29 mouse cellular contexts compared by ENCODE assay signal in the genomic region with DNA sequence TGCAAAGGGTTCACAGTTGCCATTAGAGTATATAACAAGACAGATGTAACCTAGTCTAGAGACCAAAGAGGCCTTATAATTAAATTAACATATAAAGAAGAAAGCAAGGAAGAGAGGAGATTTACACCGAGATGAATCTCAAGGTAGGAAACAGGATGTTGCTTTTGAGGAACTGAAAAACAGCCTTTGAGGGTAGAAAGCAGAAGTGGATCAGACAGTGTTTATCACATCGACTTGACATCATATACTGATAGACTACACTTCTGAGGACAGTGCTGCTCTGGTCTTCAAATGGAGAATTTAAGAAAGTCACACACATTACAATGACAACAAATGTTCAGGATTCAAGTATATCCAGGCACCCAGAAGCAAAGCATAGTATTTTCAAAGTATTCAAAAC. TPM values are rescaled to one million over a fixed set of nuclear protein-coding genes. Genes with fewer than 3 reads are reported as not detected.
A peak's percentile ranks its signal among the peaks of the same experiment; 100 is the strongest.
DNase-seq lines count a peak whose midpoint lies in the region; ATAC-seq and TF ChIP-seq lines count a peak whose summit lies in the region.
"Had no signal": no experiment of that assay in that cellular context is flagged by ENCODE, and none has a peak within 500 bp of the region (broad histone marks: within the 10 kb centered on the region; RNA-seq: fewer than 3 reads in every experiment).

No protein-coding gene starts in this region.

- ATAC-seq in megakaryocyte, adult 5-6 weeks (ENCODE audit: poor library complexity, severe bottlenecking), result peak; percentile 99
- no peak for ATAC-seq in forebrain, embryonic 11.5 days (replicated peaks; ENCODE audit: low FRiP score)
- ATAC-seq: forebrain, embryonic 13.5 days; midbrain, embryonic 15.5 days had no signal

- DNase-seq in lung, postnatal 25 days (ENCODE audit: low spot score), result peak; percentile 34
- DNase-seq in lung, postnatal 10 days, result no peak
- DNase-seq in MEL (ENCODE audit: low read depth, low spot score), result peak; percentile 88
- DNase-seq in splenic B cell, adult 2 months (ENCODE audit: low read depth, low spot score), result peak; percentile 88
- DNase-seq in forebrain, embryonic 11.5 days (ENCODE audit: low spot score), result no peak
- DNase-seq in embryo, embryonic 10.5 days (ENCODE audit: low spot score), result no peak
- DNase-seq: adrenal gland, postnatal 14 days; cerebellum, adult 9-11 months; gastrocnemius, adult 2 months; heart, adult 18-20 months; heart, postnatal 10 days; kidney, adult 11 months; kidney, postnatal 36 days; layer of hippocampus, adult 9-11 months; right cerebral cortex, adult 18-20 months; right cerebral cortex, postnatal 4 days had no signal

- no peak overlapping the region for H3K27ac ChIP-seq in MEL (ENCODE audit: control insufficient read depth, low read depth, low read length)
- no peak overlapping the region for H3K27ac ChIP-seq in forebrain, embryonic 11.5 days (ENCODE audit: low read depth, low read length)
- H3K27ac ChIP-seq: embryonic facial prominence, embryonic 12.5 days; forebrain, embryonic 13.5 days; gastrocnemius, adult 2 months; hindbrain, embryonic 12.5 days; kidney, embryonic 15.5 days; liver, embryonic 15.5 days; midbrain, embryonic 15.5 days had no signal

- H3K36me3 ChIP-seq in MEL (ENCODE audit: control insufficient read depth in 1 of 2, insufficient read depth in 2 of 2, low read length in 2 of 2), result peaks cover 0 to 20% of the 10 kb centered on the region in 2 experiments; a peak in 2 of 4 replicates
- no peaks in the 10 kb centered on the region for H3K36me3 ChIP-seq in splenic B cell, adult 2 months (ENCODE audit: control insufficient read depth, insufficient read depth, low read length, poor library complexity, severe bottlenecking)
- H3K36me3 ChIP-seq in forebrain, embryonic 11.5 days (ENCODE audit: control insufficient read depth, insufficient read depth, low read length), result no peaks in the 10 kb centered on the region
- H3K36me3 ChIP-seq: embryonic facial prominence, embryonic 12.5 days; hindbrain, embryonic 12.5 days; kidney, embryonic 15.5 days; liver, embryonic 15.5 days; midbrain, embryonic 15.5 days had no signal

- no peak overlapping the region for H3K4me3 ChIP-seq in MEL (ENCODE audit: control insufficient read depth in 1 of 2, insufficient read depth in 1 of 2, low read depth in 2 of 2, low read length in 2 of 2)
- H3K4me3 ChIP-seq in forebrain, embryonic 11.5 days (ENCODE audit: low read depth, low read length), result no peak overlapping the region
- H3K4me3 ChIP-seq: embryonic facial prominence, embryonic 12.5 days; erythroblast, embryonic 14.5 days; forebrain, embryonic 13.5 days; gastrocnemius, adult 2 months; heart, embryonic 12.5 days; hindbrain, embryonic 12.5 days; kidney, embryonic 15.5 days; liver, embryonic 15.5 days; midbrain, embryonic 15.5 days; myocyte had no signal

- H3K79me2 ChIP-seq in MEL (ENCODE audit: control insufficient read depth, insufficient read depth, low read length, poor library complexity), result no peaks in the 10 kb centered on the region

- no peak overlapping the region for H3K9ac ChIP-seq in MEL (ENCODE audit: control insufficient read depth, low read depth, low read length, poor library complexity, severe bottlenecking)
- H3K9ac ChIP-seq in forebrain, embryonic 11.5 days (ENCODE audit: low read length), result no peak overlapping the region
- H3K9ac ChIP-seq: embryonic facial prominence, embryonic 12.5 days; forebrain, embryonic 13.5 days; heart, embryonic 12.5 days; hindbrain, embryonic 12.5 days; kidney, embryonic 15.5 days; liver, embryonic 15.5 days; midbrain, embryonic 15.5 days had no signal

- peak; percentile 64 to 95; a peak in 3 of 4 replicates for TF ChIP-seq EP300 in MEL (IDR thresholded peaks at IDR 0.05; ENCODE audit: low read depth in 1 of 2, low read length in 2 of 2)

- no peak for TF ChIP-seq CTCF in MEL (IDR thresholded peaks at IDR 0.05 in 2 of 3, conservative IDR thresholded peaks at IDR 0.05 in 1 of 3; ENCODE audit: control insufficient read depth in 1 of 3, insufficient read depth in 1 of 3, low read depth in 2 of 3, low read length in 3 of 3, poor library complexity in 1 of 3, severe bottlenecking in 1 of 3)

- no peaks in the 10 kb centered on the region for H3K9me3 ChIP-seq in MEL (replicated peaks; ENCODE audit: insufficient read depth, low read length)
- H3K9me3 ChIP-seq in forebrain, embryonic 11.5 days (ENCODE audit: control insufficient read depth, low read length), result no peaks in the 10 kb centered on the region
- H3K9me3 ChIP-seq: liver, embryonic 15.5 days; midbrain, embryonic 15.5 days had no signal

- peaks cover 9 to 12% of the 10 kb centered on the region in 2 experiments for H3K4me1 ChIP-seq in MEL (ENCODE audit: control insufficient read depth in 1 of 2, insufficient read depth in 2 of 2, low read length in 2 of 2)
- no peaks in the 10 kb centered on the region for H3K4me1 ChIP-seq in forebrain, embryonic 11.5 days (replicated peaks; ENCODE audit: control insufficient read depth, insufficient read depth, low read length)
- H3K4me1 ChIP-seq: embryonic facial prominence, embryonic 12.5 days; forebrain, embryonic 13.5 days; hindbrain, embryonic 12.5 days; kidney, embryonic 15.5 days; liver, embryonic 15.5 days; midbrain, embryonic 15.5 days had no signal

- H3K4me2 ChIP-seq in forebrain, embryonic 11.5 days (ENCODE audit: low read depth, low read length, severe bottlenecking), result no peak overlapping the region
- H3K4me2 ChIP-seq: embryonic facial prominence, embryonic 12.5 days; forebrain, embryonic 13.5 days; heart, embryonic 12.5 days; hindbrain, embryonic 12.5 days; kidney, embryonic 15.5 days; liver, embryonic 15.5 days; midbrain, embryonic 15.5 days had no signal

- no peaks in the 10 kb centered on the region for H3K27me3 ChIP-seq in MEL (ENCODE audit: control insufficient read depth in 1 of 2, insufficient read depth in 2 of 2, low read length in 2 of 2)
- H3K27me3 ChIP-seq in splenic B cell, adult 2 months (ENCODE audit: control insufficient read depth, insufficient read depth, low read length, poor library complexity, severe bottlenecking), result no peaks in the 10 kb centered on the region
- no peaks in the 10 kb centered on the region for H3K27me3 ChIP-seq in forebrain, embryonic 11.5 days (ENCODE audit: control insufficient read depth, insufficient read depth, low read length)
- H3K27me3 ChIP-seq: embryonic facial prominence, embryonic 12.5 days; forebrain, embryonic 13.5 days; hindbrain, embryonic 12.5 days; kidney, embryonic 15.5 days; liver, embryonic 15.5 days; midbrain, embryonic 15.5 days had no signal

- no peak for TF ChIP-seq RAD21 in MEL (IDR thresholded peaks at IDR 0.05; ENCODE audit: low read depth, low read length)

- WGBS in forebrain, embryonic 11.5 days, result 87% methylated on average over 2 of the region's 2 CpGs

- TF ChIP-seq POLR2A in MEL (IDR thresholded peaks at IDR 0.05; ENCODE audit: control insufficient read depth in 1 of 2, insufficient read depth in 1 of 2, low read depth in 1 of 2, low read length in 2 of 2, poor library complexity in 1 of 2), result no peak

TF ChIP-seq in MEL, 35 proteins besides CTCF, POLR2A, EP300 and RAD21:
- no peak for TF ChIP-seq TBP (IDR thresholded peaks at IDR 0.05; ENCODE audit: low read depth, low read length)
- TF ChIP-seq NELFE (IDR thresholded peaks at IDR 0.05; ENCODE audit: low read depth, low read length), result no peak
- peak; percentile 85 for TF ChIP-seq GATA1 (IDR thresholded peaks at IDR 0.05; ENCODE audit: low read depth, low read length)
- no peak for TF ChIP-seq JUND (IDR thresholded peaks at IDR 0.05; ENCODE audit: low read depth, low read length)
- no peak for TF ChIP-seq NRF1 (IDR thresholded peaks at IDR 0.05; ENCODE audit: insufficient read depth, low read depth, low read length, poor library complexity, severe bottlenecking)
- no peak for TF ChIP-seq TAL1 (IDR thresholded peaks at IDR 0.05; ENCODE audit: low read length)
- no peak for TF ChIP-seq HCFC1 (IDR thresholded peaks at IDR 0.05; ENCODE audit: low read depth, low read length)
- no peak for TF ChIP-seq ZNF384 (IDR thresholded peaks at IDR 0.05; ENCODE audit: low read depth, low read length)
- no peak for TF ChIP-seq ZKSCAN1 (IDR thresholded peaks at IDR 0.05; ENCODE audit: low read depth, low read length)
- no peak for TF ChIP-seq BHLHE40 (IDR thresholded peaks at IDR 0.05; ENCODE audit: borderline replicate concordance, low read depth, low read length)
- no peak for TF ChIP-seq ZC3H11A (IDR thresholded peaks at IDR 0.05; ENCODE audit: low read depth, low read length)
- TF ChIP-seq MYB (IDR thresholded peaks at IDR 0.05; ENCODE audit: low read depth, low read length), result no peak
- TF ChIP-seq SMC3 (IDR thresholded peaks at IDR 0.05; ENCODE audit: low read depth, low read length), result no peak
- TF ChIP-seq MEF2A (IDR thresholded peaks at IDR 0.05; ENCODE audit: extremely low read depth, insufficient replicate concordance, low read depth, low read length, poor library complexity, severe bottlenecking), result no peak
- TF ChIP-seq UBTF (IDR thresholded peaks at IDR 0.05; ENCODE audit: borderline replicate concordance, insufficient read depth, low read depth, low read length), result no peak
- TF ChIP-seq CHD2 (IDR thresholded peaks at IDR 0.05; ENCODE audit: low read length), result no peak
- no peak for TF ChIP-seq MAZ (IDR thresholded peaks at IDR 0.05; ENCODE audit: low read depth, low read length)
- TF ChIP-seq GABPA (IDR thresholded peaks at IDR 0.05; ENCODE audit: low read depth, low read length), result no peak
- no peak for TF ChIP-seq USF1 (IDR thresholded peaks at IDR 0.05; ENCODE audit: low read depth, low read length)
- peak; percentile 91 for TF ChIP-seq RCOR1 (IDR thresholded peaks at IDR 0.05; ENCODE audit: low read depth, low read length)
- peak; percentile 72 for TF ChIP-seq ETS1 (IDR thresholded peaks at IDR 0.05; ENCODE audit: low read depth, low read length)
- no peak for TF ChIP-seq USF2 (IDR thresholded peaks at IDR 0.05; ENCODE audit: borderline replicate concordance in 1 of 2, insufficient read depth in 1 of 2, low read depth in 1 of 2, low read length in 2 of 2)
- no peak for TF ChIP-seq KAT2A (conservative IDR thresholded peaks at IDR 0.05; ENCODE audit: low read depth, low read length)
- no peak for TF ChIP-seq POLR2AphosphoS5 (IDR thresholded peaks at IDR 0.05; ENCODE audit: borderline replicate concordance, low read depth, low read length)
TF ChIP-seq in MEL: peak in this region for 3.

RNA-seq across cellular contexts. Expression of a gene that starts 34.4 kb away (rescaled TPM):
- total RNA-seq in MEL (2012; rRNA removed), result not detected in 2 replicates
- not detected for polyA plus RNA-seq in MEL (2012; ENCODE audit: insufficient read depth in 1 of 2, insufficient read length in 2 of 2, low read depth in 1 of 2, low replicate concordance in 2 of 2, missing spikeins in 1 of 2)
- total RNA-seq in megakaryocyte, adult 5-6 weeks (2015), result not detected in 2 replicates
- total RNA-seq in megakaryocyte, adult 5-6 weeks (2017), result not detected in 2 replicates
- 0.09 TPM in 1 of 2 replicates, not detected in the other for polyA plus RNA-seq in forebrain, embryonic 11.5 days (2014; fragmentation: Nextera tagmentation; extraction: Ambion mirVana)
- total RNA-seq: adrenal gland, postnatal 14 days; left cerebral cortex, postnatal 36 days had no signal
- polyA plus RNA-seq: C2C12; erythroblast, embryonic 14.5 days; liver, embryonic 15.5 days; myocyte; thymus, postnatal 0 days had no signal

Comparison
In these comparisons a context has a peak if more than half of its experiments do, and no peak if none do; other contexts are left out.
1. DNase-seq: peak in lung, postnatal 25 days (single experiment), MEL (single experiment) and splenic B cell, adult 2 months (single experiment); none in lung, postnatal 10 days (single experiment), forebrain, embryonic 11.5 days (single experiment) and embryo, embryonic 10.5 days (single experiment).